Mouse (Mus musculus) cerebellum, postnatal 25 days (tissue): ENCODE measurements around the gene Nectin4.

Source experiments
- DNase-seq, 2 experiments: peaks; one replicate each; pipeline ENCODE4 v3.0.0; 2021; ENCODE audit warnings: mixed read lengths in 2 of 2

Gene Nectin4

GRCm38 (mm10) chr1:171360253-171360652, 9.6 kb upstream of the Nectin4 start:
- peak in 1 of 2 experiments; percentile 44 for DNase-seq

- DNase-seq = peak; percentile 81 to 88
Measured at GRCm38 (mm10) chr1:171360656-171361055, 9.2 kb upstream of the Nectin4 start, which contains the start of gene Klhdc9. Gene Klhdc9, minus strand, starts transcription at chr1:171360798.

- DNase-seq = peak; percentile 75 to 85
Measured at GRCm38 (mm10) chr1:171361106-171362103, 8.5 kb upstream of the Nectin4 start.

GRCm38 (mm10) chr1:171365934-171366333, 4.0 kb upstream of the Nectin4 start:
- no peak for DNase-seq

- DNase-seq = no peak
Measured at GRCm38 (mm10) chr1:171372880-171373279, 3.0 kb downstream of the Nectin4 start.

GRCm38 (mm10) chr1:171373946-171374345, 4.0 kb downstream of the Nectin4 start:
- DNase-seq = no peak

- no peak for DNase-seq
Measured at GRCm38 (mm10) chr1:171375646-171376097, 5.8 kb downstream of the Nectin4 start.

GRCm38 (mm10) chr1:171378298-171378697, 8.4 kb downstream of the Nectin4 start:
- DNase-seq = peak; percentile 53 to 60

- peak; percentile 75 to 85 for DNase-seq
Measured at GRCm38 (mm10) chr1:171379935-171380599, 10.2 kb downstream of the Nectin4 start.

- no peak for DNase-seq
Measured at GRCm38 (mm10) chr1:171382096-171382620, 12.3 kb downstream of the Nectin4 start.

GRCm38 (mm10) chr1:171384361-171384760, 14.5 kb downstream of the Nectin4 start:
- no peak for DNase-seq

- DNase-seq = no peak
Measured at GRCm38 (mm10) chr1:171385171-171385570, 15.3 kb downstream of the Nectin4 start.

- peak in 1 of 2 experiments; percentile 48 for DNase-seq
Measured at GRCm38 (mm10) chr1:171387099-171387498, 17.2 kb downstream of the Nectin4 start.

GRCm38 (mm10) chr1:171388376-171389102, 18.6 kb downstream of the Nectin4 start, which contains the start of gene Arhgap30:
Gene Arhgap30, plus strand, starts transcription at chr1:171388954.
- no peak for DNase-seq

- no peak for DNase-seq
Measured at GRCm38 (mm10) chr1:171390101-171390500, 20.2 kb downstream of the Nectin4 start.

GRCm38 (mm10) chr1:171401821-171402220, 31.9 kb downstream of the Nectin4 start:
- no peak for DNase-seq

GRCm38 (mm10) chr1:171402991-171403390, 33.1 kb downstream of the Nectin4 start:
- no peak for DNase-seq

- DNase-seq = no peak
Measured at GRCm38 (mm10) chr1:171407263-171407662, 37.4 kb downstream of the Nectin4 start.

GRCm38 (mm10) chr1:171410231-171410630, 40.3 kb downstream of the Nectin4 start:
- DNase-seq = no peak

GRCm38 (mm10) chr1:171410947-171411484, 41.1 kb downstream of the Nectin4 start, which contains the start of gene Usf1:
Gene Usf1, plus strand, starts transcription at chr1:171411313.
- peak; percentile 95 to 96 for DNase-seq

GRCm38 (mm10) chr1:171411492-171411941, 41.6 kb downstream of the Nectin4 start:
- no peak for DNase-seq

- peak; percentile 28 to 35 for DNase-seq
Measured at GRCm38 (mm10) chr1:171412001-171412441, 42.1 kb downstream of the Nectin4 start.
